Mouse (Mus musculus) brain, embryonic 14.5 days (tissue): ENCODE results near the gene Trim41.

ENCODE experiments used
- CTCF ChIP-seq: fragments of 200-500 bp; IDR thresholded peaks from 2 replicates; pipeline ENCODE4 v1.5.1; 2012; ENCODE audit warnings: inconsistent platforms, mild to moderate bottlenecking, moderate library complexity, borderline replicate concordance; ENCODE audit not compliant: insufficient read depth, insufficient read length; ENCODE audit errors: extremely low read depth
- POLR2A ChIP-seq: fragments of 200-500 bp; IDR thresholded peaks from 2 replicates; pipeline ENCODE4 v1.6.1; 2012; ENCODE audit warnings: mild to moderate bottlenecking, inconsistent platforms, borderline replicate concordance; ENCODE audit not compliant: poor library complexity, insufficient read depth, insufficient read length, severe bottlenecking; ENCODE audit errors: extremely low read depth

DNA sequence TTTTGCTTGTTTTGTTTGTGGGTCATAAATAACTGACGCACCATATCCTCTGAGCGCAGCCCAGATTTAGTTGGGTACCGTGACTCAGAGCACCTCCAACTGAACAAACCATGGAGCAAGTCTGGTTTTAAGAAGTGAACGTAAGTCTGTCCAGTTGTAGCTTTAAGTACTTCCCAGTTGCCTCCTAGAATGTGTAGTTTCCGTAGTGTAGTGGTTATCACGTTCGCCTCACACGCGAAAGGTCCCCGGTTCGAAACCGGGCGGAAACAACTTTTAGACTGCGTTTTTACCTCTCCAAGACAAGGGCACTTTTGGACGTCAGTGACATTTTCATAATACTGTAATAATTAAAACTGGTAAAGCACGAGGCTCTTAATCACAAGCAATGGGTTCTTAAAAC, 1.2 kb upstream of the Trim41 start:
- TF ChIP-seq CTCF (no peak), POLR2A (no peak)
